Mouse (Mus musculus) layer of hippocampus, adult 6 months (tissue): ENCODE measurements around the gene Cdh26. TPM values are rescaled to one million over a fixed set of nuclear protein-coding genes. Genes with fewer than 3 reads are reported as not detected.

ENCODE experiments used
- long read RNA-seq, 2 experiments: library from polyadenylated mRNA; unstranded; transcript quantifications; one replicate each; pipeline ENCODE4 v2.0.0; 2019 to 2020
- polyA plus RNA-seq: library from polyadenylated mRNA; unstranded; fragments of <200 nt; fragmentation: Nextera tagmentation; gene quantifications from 2 replicates; pipeline ENCODE4 v1.2.3, GENCODE M21; 2021

Cdh26 gene
- 0.45 and 0.53 TPM in 2 replicates for polyA plus RNA-seq
- long read RNA-seq, experiment 1, partial matches to known transcripts: 0 of 4 reads
- long read RNA-seq, experiment 1, other reads (novel, unspliced or antisense): 2 of 4 reads
- long read RNA-seq, experiment 2, partial matches to known transcripts: 0 of 1 reads
- long read RNA-seq, experiment 2, other reads (novel, unspliced or antisense): 1 of 1 reads

DNA sequence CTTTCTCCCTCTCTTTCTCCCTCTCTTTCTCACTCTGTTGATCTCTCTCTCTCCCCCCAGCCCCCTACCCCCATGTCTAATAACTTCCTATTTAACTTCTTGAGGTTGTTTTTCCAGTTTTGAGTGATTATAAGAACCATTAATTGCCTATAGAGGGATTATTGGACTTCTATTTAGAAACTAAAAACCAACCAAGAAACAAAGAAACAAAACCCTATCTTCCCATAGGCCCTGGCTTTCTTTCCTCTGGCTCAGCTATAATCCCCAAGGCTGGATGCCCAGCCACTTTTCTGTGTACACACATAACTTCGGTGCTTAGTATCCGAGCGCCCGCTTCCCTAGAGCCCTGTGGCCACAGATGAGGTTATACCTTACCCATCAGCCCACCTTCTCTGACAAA, at the start of gene Cdh26:
Cdh26 (plus strand) TSS at position 301 of the 400 bp plus-strand sequence.

DNA sequence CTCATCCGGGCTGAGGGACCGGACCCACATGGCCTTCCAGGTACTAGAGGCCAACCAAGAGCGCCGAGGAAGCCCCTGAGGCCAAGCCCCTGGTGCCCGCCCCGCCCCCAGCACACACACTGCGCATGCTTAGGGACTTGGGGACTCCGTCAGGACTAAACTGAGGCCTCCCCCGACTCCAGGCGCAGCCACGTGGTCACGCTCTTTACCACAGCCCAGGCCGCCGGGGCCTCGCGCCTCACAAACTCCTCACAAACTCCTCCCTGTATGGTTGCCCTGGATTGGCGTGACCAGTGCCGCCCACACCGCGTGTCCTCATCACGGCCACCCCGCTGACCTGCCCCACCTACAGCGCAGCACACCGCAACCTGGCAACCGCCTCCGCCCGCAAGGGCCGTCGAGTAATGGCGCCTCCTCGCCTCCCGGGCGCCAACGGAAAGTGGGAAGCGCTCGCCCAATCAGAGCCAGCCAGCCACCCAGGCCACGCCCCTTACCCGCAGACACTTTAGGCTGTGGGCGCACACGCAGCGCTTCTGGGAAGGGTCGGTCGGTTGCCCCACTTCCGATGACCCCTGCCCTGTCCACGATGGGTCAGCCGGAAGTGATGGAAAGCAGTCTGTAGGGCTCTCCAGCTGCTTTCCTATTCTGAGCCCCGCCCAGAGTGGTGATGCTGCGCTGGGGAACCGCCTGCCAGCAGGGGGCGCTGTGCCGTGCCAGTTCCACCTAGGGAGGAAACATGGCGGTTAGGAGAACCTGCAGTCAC, 23.1 kb upstream of the Cdh26 start, which contains the start of gene Sycp2:
Sycp2 (minus strand) TSS at position 633 of the 763 bp plus-strand sequence.

GRCm38 (mm10) chr2:178414261-178415149, 15.8 kb upstream of the Cdh26 start, which contains the start of the genes Ppp1r3d and Fam217b:
Gene Ppp1r3d, minus strand, starts transcription at chr2:178414472.
Gene Fam217b, plus strand, starts transcription at chr2:178414524.

Other genes with a start within 250 kb of the Cdh26 start
- gene Sycp2, start 22.8 kb upstream of the Cdh26 start, polyA plus RNA-seq: 0.04 TPM in 1 of 2 replicates, not detected in the other
- 2.8 and 3.3 TPM in 2 replicates for gene Ppp1r3d, start 16.1 kb upstream of the Cdh26 start, polyA plus RNA-seq
- 10.6 and 13.8 TPM in 2 replicates for gene Fam217b, start 16.0 kb upstream of the Cdh26 start, polyA plus RNA-seq